Mouse (Mus musculus) layer of hippocampus, adult 11-12 months (tissue): ENCODE data around the gene Gatad1.
"Not testable (repeated sequence)": the region's sequence is repeated elsewhere in the genome, so short reads cannot be mapped to it uniquely, and the experiment has no call there.

Experiments used
- DNase-seq: peaks from one replicate; pipeline ENCODE4 v3.0.0; 2022; ENCODE audit warnings: low spot score

Gene Gatad1

DNA sequence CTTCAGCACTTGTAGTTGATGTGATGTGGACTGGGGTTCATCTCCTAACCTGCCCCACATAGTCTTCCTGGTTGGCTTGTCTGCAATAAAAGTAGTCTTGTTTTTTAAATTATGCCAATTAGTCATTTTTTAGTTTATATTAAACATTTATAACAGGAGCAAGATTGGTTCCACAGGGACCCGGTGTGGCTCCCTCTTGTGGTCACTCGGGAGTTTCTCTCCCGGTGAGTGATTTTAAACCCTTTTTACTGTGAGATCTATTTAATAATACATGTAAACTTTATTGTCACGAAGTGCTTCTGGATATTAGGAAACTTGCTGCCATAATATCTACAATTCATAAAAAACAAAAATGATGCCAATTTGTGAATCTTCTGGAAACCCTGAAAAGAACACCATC lies 23.0 kb downstream of the Gatad1 start:
- no peak for DNase-seq

DNA sequence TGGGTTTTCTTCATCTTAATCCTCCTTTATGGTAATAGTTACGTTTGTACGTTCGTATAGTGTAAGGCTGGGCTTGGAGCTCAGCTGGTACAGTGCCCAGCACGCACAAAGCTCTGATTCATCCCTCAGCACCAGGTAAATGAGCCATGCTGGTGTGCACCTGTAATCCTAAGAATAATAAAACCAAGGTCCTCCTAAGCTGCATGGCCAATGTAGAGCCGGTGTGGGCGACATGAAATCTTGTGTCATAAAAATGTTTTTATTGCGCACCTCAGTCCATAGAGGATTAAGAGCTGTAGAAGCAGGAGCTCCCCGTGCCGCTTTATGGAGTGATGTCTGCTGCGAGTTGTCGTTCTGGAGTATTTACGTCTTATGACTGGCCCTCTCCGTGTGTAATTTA lies 23.7 kb downstream of the Gatad1 start:
- DNase-seq: no peak

DNA sequence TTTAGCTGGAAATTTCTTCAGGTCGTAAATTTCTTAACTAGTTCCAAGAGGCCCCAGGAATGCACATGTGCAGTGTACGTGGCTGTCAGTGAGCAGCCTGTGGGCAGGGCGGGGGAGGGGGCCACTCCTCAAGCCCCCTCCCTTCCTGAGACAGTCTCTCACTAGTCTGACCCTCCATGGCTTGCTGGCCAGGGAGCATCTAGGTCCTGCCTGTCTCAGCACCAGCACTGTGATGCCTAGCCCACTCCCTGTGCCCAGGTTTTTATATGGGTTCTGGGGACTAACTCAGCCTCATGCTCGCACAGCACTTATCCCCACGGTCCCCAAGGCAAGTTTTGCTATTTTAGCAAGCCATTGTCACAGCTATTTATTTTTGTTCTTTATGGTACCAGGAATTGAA lies 24.7 kb downstream of the Gatad1 start:
- no peak for DNase-seq

DNA sequence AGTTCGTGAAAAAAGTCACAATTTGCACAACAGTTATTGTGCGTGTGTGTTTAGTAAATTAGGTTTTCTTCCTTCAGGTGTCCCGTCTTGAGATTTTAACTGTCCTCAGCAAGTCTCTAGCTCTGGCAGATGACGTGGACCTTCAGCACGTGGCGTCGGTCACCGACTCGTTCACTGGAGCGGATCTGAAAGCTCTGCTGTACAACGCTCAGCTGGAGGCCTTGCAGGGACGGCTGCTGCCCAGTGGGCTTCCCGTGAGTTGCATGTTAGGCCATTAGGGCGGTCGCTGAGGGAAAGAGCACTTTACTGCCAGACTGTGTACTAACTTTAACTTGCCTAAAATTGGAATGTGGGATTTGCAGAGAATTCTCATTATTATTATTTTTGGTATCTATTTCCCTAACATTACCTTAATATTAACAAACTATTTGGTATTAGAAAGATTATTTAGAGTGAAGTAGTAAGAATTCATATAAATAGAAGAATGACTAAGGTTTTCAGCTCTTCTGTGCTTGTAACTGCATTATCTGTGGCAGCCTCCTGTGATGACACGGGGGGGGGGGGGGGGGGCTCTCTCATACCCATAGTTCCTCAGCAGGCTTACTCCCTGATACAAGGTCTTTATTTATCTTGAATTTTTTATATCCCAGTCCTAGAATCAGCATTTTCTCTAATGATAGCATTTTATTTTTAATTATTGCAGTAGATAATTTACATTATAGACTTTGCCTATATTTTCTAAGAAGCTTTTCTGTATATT lies 25.3 kb downstream of the Gatad1 start:
- DNase-seq: no peak

DNA sequence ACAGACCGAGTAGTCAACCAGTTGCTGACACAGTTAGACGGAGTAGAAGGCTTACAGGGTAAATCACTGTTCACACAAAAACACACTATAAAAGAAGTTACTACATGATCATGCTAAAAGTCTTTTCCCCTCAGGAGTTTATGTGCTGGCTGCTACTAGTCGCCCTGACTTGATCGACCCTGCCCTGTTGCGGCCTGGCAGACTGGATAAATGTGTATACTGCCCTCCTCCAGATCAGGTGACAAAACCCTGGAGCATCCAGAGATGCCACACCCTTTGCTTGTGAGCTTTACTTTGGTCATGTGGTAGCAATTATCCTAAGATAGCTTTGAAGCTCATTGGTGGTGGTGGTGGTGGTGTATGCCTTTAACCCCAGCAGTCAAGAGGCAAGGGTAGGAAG lies 26.9 kb downstream of the Gatad1 start:
- no peak for DNase-seq

DNA sequence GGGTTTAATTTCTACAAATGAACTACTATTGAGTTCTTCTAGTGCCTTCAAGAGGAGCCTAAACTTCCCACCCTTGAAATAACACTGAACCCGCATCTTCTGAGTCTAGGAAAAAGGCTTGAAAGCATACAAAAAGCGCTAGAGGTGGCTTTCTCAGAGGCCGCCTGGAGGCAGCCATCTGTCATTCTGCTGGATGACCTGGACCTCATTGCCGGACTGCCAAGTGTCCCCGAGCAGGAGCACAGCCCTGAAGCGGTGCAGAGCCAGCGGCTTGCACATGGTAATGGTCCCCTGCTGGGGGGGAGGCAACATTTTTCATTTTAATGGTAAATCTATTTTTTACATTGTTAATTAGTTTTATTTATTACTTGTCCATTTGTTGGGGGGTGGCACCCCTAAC lies 36.5 kb downstream of the Gatad1 start:
- DNase-seq: no peak

DNA sequence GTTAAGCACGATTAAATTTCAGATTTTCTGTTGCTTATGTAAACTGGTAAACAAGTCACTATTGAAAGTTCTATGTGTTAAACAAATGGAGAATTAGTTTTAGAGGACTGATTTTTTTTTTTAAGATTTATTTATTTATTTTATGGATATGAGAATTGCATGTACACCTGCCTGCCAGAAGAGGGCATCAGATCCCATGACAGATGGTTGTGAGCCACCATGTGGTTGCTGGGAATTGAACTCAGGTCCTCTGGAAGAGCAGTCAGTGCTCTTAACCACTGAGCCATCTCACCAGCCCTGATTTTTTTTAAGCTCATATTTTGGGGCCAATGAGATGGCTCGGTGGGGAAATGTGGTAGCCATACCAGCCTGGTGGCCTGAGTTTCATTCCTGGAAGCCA lies 45.1 kb downstream of the Gatad1 start:
- DNase-seq: not testable (repeated sequence)

DNA sequence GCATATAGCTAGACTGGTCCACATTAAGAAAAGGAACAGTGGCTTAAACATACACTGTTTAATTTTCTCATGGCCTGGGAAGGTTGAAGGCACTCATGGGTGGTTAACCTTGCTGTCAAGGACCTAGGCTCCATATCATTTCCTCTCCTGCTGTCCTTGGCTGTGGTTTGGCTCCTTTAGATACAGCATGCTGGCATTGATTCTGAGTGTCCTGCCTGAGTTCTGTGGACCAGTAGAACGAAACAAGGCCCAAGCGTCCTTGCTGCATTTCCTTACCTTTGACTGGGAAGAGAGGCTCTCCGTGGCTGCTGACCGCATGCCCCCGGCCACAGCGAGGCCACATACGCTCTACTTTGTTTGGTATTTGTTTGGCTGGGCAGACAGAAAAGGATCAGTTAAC lies 47.7 kb downstream of the Gatad1 start:
- no peak for DNase-seq

DNA sequence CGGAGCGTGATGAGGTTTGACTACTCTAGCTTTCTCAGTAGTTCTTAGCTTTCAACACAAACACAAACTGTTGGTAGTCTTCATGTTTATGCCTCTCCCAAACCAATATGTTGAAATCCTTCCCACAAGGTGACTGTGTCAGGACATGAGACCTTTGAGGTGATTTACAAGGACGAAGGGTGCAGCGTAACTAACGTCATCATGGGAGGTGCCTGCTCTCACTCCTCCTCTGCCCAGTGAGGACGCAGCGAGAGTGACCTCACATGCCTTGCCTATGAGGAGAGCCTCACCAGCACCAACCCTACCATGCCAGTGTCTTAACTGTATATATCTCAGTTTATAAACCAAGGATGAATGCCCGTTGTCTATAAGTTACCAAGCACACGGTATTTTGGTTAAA lies 49.9 kb downstream of the Gatad1 start:
- DNase-seq: no peak

DNA sequence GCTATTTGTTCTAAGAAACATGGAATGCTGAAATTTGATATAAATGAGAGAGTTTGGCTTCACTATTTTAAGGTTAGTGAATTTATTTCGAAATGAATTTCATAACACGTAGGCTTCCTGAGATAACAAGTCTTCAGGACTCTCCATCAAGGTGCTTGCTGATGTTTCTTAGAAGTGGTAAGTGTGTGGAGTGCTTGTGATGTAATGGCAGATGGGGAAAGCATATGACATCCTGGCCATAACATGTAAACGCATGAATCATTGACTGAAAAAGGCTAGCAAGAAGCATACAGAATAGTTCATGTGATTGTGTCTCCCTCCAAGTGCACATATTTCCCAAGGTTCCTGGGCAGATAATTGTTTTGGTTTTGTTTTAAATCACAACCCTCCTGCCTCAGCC lies 56.2 kb downstream of the Gatad1 start:
- no peak for DNase-seq

DNA sequence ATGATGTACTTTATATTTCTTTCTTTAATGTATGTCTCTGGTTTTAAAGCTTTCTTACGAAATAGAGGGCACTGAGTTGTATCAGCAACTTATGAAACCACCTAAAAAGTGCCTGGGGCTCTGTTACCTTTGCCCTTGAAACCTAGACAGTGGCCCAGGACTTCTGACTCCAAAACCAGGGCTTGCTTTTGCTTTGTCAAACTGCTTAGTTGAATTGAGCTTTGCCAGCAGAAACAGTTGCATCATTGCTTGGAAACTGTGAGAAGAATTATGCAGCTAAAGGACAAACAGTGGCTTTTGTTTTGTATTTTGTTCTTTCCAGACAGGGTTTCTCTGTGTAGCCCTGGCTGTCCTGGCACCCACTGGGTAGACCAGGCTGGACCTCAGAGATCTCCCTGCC lies 56.7 kb downstream of the Gatad1 start:
- no peak for DNase-seq

DNA sequence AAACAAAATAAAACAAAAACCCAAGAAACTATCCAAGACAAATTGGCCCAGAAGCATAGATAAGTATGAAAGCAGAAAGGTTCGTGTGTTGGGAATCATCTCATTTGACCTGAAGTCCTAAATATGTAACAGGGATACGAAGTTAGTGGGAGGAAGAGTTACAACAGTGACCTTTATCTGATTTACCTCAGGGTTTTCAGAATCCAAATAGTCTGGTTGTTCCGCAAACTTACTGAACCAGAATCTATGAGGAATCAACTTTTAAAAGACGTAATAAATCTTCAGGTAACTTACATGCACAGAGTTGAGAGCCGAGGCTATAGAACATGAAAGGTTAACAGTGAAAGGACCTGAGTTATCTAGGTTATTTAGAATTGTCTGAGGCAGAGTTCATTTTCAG lies 58.2 kb downstream of the Gatad1 start:
- DNase-seq: no peak

DNA sequence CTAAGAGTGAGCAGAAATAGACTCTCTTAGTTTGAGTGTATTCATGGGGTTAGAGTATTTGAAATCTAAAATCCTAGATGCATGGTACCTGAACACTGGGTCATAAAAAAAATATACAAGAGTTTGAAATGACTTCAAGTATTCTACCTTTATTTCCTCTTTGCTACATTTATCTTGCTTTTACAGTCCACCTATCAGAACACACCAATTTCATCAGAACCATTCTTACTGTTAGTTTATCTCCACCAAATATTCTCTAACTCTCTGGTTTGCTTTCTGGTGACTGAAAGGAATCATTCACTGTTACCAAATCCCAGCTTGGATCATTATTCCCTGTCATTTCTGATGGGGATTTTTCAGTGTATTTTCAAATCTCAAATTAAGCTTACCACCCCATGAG lies 59.8 kb downstream of the Gatad1 start:
- no peak for DNase-seq

DNA sequence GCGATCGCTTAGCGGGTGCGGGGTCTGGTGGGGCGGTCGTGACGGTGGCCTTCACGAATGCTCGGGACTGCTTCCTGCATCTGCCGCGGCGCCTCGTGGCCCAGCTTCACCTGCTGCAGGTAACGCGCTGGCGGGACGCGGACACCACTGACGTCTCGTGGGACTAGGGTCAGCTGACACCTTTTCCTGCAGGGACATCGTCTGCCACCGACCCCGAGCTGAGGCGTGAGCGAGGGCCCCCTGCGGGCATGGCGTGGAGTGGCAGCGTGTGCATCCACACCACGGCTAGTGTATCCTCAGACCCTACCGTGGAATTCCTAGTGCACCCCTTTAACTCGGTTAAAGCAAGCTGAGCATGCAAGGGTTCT lies 60.6 kb downstream of the Gatad1 start, which contains the start of gene Rbm48:
Gene Rbm48, minus strand, starts transcription at position 187 of the 368 bp plus-strand sequence.
- peak; percentile 85 for DNase-seq

DNA sequence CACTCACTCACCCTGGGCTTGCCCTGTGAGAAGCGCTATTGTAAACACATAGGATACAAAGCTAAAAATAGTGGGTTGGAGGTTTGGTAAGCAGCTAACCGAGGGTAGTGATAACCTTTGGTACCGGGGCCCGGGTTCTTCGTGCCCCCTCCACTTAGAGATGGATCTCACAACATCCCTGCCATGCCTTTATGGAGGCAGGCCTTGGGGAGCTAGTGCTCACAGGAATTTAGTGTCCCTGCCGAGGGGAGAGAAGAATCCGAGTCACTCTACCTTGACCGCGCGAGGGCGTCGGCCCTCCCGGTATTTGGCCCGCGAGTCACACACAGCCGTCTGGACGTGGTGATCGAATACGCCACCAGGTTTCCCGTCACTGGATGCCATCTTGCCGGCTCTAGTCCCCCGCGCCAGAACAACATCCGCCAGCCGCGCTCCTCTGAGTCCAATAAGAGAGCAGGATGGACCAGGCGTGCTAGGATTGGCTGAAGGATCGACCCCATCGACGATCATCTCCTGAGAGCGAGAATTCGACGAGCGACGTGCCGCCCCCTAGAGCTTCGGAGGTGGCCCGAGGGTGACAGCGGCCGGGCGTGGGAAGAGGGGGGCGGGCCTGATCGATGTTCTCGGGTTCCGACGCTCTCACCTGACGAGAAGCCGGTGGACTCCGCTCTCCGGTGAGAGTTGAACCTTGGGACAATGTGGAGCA lies 61.1 kb downstream of the Gatad1 start, which contains the start of gene Pex1:
Gene Pex1, plus strand, starts transcription at position 374 of the 706 bp plus-strand sequence.
- DNase-seq: peak; percentile 95
